Mouse (Mus musculus) frontal cortex, adult 2 months (tissue): Measurements from ENCODE around the gene Rgs21. TPM values are rescaled to one million over a fixed set of nuclear protein-coding genes. Genes with fewer than 3 reads are reported as not detected.

Source experiments
- DNase-seq, 2 experiments: peaks; one replicate each; pipeline ENCODE4 v3.0.0; 2022; ENCODE audit warnings: low spot score in 1 of 2; ENCODE audit errors: extremely low spot score in 1 of 2
- polyA plus RNA-seq: library from polyadenylated mRNA; depleted of rRNA; stranded (reverse); fragments of >200 nt; gene quantifications from 2 replicates; pipeline ENCODE4 v1.2.3, GENCODE M21; 2012; rRNA removed

The Rgs21 gene
- polyA plus RNA-seq: not detected in 2 replicates

DNA sequence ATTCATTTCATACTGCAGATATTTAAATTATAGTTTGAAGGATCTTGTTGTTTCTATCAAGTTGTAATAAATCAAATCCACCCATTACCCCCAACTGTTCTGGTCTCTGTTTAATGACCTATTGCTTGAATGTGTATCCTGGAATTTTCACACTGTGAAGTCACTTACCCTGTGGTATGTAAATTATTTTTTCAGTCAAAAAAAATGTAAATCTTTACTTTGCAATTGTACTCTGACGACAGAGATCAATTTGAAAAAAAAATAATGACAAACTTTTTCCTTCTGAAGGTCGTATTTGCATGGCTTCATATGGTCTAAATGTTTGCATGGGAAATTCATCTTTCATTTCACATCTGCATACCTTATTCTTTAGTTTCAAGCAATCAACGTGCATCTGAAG, at the start of gene Rgs21:
Gene Rgs21 (minus strand): TSS at position 101 of the 400 bp plus-strand sequence.
- DNase-seq: no peak

DNA sequence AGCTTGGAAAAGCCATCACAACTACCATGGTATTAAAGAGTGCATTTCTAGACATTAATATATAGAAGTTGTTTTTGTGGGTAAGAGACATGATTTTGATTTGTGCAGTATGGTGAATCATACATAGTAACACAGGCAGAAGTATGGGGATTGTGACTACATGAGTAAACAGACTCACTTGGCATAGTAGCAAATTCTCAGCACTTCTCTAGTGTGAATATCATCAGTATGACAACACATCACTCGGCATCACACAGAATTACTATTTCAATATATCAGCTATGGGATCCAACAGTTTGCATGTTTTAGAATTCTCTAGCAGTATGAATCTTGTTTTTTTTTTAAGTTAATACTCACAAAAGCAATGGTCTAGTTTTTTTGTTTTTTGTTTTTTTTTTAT, 36.6 kb upstream of the Rgs21 start:
- DNase-seq: no peak

DNA sequence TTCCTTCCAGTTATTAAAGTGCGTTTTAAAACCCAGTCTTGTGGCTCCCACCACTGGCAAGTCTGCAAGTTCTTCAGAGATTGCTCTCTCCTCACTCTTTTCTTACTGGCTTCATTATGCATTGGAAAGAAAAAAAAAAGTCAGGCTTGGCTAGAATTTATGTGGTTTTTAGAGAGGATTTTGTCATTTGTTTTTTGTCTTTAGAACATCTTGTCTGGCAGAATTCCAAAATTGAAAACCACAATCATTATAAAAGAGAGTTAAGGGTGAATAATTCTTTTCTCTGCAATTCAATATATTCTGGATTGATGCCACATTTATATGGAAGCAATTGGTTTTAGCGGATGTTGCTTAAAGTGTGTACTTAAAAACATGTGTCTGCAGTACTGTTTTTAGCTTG, 35.5 kb upstream of the Rgs21 start:
- DNase-seq: no peak

DNA sequence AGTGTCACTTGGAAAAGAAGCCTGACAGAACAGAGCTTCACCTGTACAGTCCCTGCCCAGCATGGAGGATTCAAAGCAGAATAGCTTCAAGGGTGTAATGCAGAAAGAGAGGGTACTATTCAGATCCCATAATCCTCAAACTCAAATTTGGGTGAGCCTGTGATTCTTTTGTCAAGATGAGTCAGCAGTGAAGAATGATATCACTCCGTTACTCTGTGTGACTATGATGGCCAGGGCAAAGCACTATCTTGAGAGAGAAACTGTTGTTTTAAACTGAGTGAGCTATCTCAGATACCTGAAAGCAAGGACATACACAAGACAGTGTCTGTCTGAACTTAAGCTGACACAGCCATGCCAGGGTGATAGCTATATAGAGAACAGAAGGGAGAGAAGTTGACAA, 11.9 kb upstream of the Rgs21 start:
- no peak for DNase-seq

DNA sequence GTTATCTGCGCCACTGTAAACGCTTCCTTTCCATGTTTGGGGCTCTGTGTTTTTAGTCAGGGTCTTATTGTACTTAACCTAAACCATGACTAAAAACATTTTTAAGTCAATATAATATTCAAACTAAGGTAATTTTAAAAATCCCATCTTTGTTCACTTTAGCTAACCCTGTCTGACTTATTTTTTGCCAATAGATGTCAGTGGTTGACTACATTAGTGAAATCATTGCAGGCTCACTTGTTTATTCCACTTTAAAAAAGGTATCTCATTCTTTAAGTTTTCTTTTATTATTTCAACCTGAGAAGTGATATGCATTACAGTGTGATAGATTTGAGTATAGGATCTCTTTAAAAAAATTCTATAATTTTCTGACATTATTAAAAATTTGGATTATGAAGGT, 5.5 kb upstream of the Rgs21 start:
- DNase-seq: peak in 1 of 2 experiments; percentile 25

GRCm38 (mm10) chr1:144569905-144570304, 2.4 kb upstream of the Rgs21 start:
- DNase-seq: no peak

- no peak for DNase-seq
Measured at GRCm38 (mm10) chr1:144545142-144545541, 22.3 kb downstream of the Rgs21 start.

DNA sequence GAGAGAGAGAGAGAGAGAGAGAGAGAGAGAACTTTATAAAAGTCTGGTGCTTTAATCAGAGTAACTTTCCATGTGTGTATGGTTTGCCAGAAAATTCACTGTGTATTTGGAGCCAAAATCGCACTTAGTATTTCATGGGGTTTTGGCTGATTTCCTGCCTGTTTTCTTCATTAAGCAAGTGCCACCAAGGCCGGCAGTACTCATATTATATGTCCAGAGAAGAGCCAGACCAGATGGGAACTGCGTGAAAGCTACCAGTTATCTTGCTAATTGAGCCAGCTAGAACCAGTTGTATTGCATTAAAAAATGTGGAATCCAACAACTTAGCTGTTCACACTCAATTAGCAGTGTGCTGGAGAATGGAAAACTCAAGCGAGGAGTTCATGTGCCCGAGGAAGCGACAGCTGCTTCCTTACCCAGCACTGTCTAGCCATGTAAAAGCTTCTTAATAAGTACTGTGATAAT, 22.9 kb downstream of the Rgs21 start:
- no peak for DNase-seq

DNA sequence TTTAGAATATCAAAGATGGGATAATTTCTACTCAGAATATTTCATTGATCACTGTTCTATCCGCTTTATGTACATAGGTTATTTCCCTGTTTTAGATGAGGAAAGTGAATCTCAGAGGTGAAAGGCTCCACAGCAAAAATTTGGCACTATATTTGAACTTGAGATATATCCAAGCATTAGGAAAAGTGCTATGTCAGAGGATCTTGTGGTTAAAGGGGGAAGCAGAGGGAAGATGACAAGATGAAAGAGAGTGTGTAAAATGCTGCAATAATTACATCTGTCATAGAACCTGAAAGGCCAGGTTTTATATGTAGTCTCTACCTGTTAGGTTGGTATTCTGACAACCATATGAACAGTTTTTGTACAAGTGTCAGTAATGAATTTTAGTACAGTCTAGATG, 35.7 kb downstream of the Rgs21 start:
- no peak for DNase-seq

GRCm38 (mm10) chr1:144517878-144518426, 49.5 kb downstream of the Rgs21 start:
- peak; percentile 20 to 68 for DNase-seq

- DNase-seq: peak in 1 of 2 experiments; percentile 42
Measured at GRCm38 (mm10) chr1:144502241-144502640, 65.2 kb downstream of the Rgs21 start.

DNA sequence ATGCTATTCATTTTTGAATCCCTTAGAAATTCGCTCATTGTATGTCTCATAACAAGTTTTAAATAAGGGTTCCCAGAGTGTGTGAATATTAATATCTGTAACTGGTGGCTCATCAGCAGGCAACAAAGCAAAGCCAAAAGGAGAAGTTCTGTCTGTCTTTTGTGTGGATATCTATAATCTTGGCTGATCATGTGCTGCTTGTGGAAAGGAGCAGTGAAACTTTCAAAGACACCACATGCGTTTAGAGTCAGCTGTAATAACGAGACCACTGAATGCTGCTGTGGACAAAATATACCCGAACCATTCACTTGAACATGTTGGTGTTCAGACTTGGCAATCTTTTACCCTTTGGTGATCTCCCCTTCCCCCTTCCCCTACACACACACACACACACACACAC, 67.0 kb downstream of the Rgs21 start:
- no peak for DNase-seq

DNA sequence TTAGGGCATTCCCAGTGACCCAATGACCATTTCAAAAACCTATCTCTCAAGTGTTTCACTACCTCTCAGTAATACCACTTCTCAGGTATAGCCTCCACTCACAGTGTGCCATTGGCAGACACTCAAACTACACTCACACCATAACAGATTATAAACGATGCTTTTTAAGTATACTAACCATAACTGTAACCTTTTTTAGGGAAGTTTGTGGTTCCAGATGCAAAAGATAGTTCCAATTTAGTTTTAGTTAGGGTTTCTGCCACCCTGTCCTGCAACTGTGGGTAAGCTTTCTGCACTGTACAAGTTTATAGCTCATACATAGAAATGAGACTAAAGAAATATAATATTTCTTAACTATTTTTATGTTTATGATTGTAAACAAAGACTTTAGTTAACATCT, 67.7 kb downstream of the Rgs21 start:
- no peak for DNase-seq

DNA sequence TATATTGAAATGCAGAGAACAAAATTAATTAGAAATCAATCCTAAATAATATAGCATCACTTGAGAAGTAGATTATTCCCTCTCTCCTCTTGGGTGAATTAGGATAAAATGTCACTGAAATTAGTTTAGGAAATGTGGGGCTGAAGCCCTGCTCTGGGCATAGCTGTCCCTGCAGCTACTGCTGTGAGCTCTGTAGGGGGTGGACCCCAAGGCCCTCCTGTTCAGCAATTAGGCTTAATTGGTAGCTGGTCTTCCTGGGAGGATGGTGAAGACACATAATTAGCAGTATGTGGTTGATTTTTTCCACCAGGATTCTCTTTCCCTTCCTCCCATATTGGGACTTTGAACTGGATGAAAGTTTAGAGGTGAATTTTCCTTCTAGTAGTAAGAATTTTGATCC, 68.7 kb downstream of the Rgs21 start:
- DNase-seq: no peak

DNA sequence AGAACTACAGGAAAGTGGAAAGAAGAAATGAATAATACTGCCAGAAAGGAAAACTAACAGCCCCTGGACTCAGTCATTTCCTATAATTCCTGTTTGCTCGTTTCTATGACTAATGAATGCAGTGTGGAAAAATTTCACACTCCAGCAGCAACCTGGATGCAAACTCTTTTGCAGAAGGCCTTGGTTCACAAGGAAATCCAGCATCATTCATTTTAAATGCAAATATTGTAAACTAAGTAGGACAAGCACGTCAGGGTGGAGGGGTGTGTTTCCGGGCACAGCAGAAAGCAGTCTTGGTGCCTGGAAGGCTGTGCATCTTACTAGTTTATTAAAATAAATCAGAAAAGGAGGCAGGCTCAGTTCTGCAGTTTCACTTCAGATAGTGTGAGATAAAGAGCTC, 69.4 kb downstream of the Rgs21 start:
- peak in 1 of 2 experiments; percentile 18 for DNase-seq

DNA sequence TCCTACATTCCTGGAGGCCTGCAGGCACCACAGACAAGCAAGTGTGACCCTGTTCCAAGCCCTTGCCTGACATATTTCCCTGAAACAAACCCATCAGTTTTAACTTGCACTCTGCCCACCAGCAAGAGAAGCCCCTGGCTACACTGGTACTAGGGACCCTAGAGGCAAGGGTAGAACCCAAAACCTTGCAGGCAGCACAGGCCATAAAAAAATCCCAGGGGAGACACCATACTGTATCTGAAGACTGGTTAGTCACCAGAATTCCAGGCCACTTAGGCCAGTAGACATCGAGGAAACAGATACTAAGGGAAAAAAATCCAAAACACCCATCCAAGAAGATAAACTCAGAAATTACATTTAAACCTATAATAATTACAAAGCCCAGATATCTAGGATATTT, 74.1 kb downstream of the Rgs21 start:
- no peak for DNase-seq

GRCm38 (mm10) chr1:144488223-144488835, 79.1 kb downstream of the Rgs21 start:
- DNase-seq: no peak

Other genes with a start within 250 kb of the Rgs21 start
- gene Rgs18, start 207.8 kb upstream of the Rgs21 start, polyA plus RNA-seq: 0.13 and 0.34 TPM in 2 replicates